Mouse (Mus musculus) stomach, embryonic 14.5 days (tissue): Measurements from ENCODE around the gene Tmem189. TPM values are rescaled to one million over a fixed set of nuclear protein-coding genes. Genes with fewer than 3 reads are reported as not detected.

Experiments
- ATAC-seq: fragments of 200-750 bp; cut with Nextera tagmentation; 2 replicates; pipeline ENCODE4 v1.8.0; 2017; ENCODE audit warnings: low read depth, moderate TSS enrichment; ENCODE audit not compliant: insufficient number of reproducible peaks, insufficient read depth, low FRiP score
- H3K27ac ChIP-seq: fragments of 300-500 bp; sonication (generic); 2 replicates; pipeline ENCODE4 v1.5.1; 2014; ENCODE audit warnings: mild to moderate bottlenecking, low read length, moderate library complexity, mixed read lengths
- H3K27me3 ChIP-seq: fragments of 300-500 bp; sonication (generic); 2 replicates; pipeline ENCODE4 v1.6.1; 2014; ENCODE audit warnings: low read length, control low read depth, mixed read lengths; ENCODE audit not compliant: control insufficient read depth, insufficient read depth
- H3K36me3 ChIP-seq: fragments of 300-500 bp; sonication (generic); 2 replicates; pipeline ENCODE4 v1.6.1; 2014; ENCODE audit warnings: mild to moderate bottlenecking, control low read depth, low read length, moderate library complexity, mixed read lengths; ENCODE audit not compliant: control insufficient read depth, insufficient read depth
- H3K4me1 ChIP-seq: fragments of 300-500 bp; sonication (generic); 2 replicates; pipeline ENCODE4 v1.6.1; 2014; ENCODE audit warnings: low read length, control low read depth, mixed read lengths; ENCODE audit not compliant: control insufficient read depth, insufficient read depth
- H3K4me2 ChIP-seq: fragments of 300-500 bp; sonication (generic); replicated peaks from 2 replicates; pipeline ENCODE4 v1.6.1; 2014; ENCODE audit warnings: low read depth, low read length, control low read depth
- H3K4me3 ChIP-seq: fragments of 300-500 bp; sonication (generic); 2 replicates; pipeline ENCODE4 v1.5.1; 2014; ENCODE audit warnings: low read depth, low read length, control low read depth
- H3K9ac ChIP-seq: fragments of 300-500 bp; sonication (generic); replicated peaks from 2 replicates; pipeline ENCODE4 v1.6.1; 2014; ENCODE audit warnings: low read depth, mild to moderate bottlenecking, control low read depth, low read length, moderate library complexity, mixed read lengths
- H3K9me3 ChIP-seq: fragments of 300-500 bp; sonication (generic); 2 replicates; pipeline ENCODE4 v1.6.1; 2016; ENCODE audit warnings: low read depth, low read length, control low read depth; ENCODE audit not compliant: control insufficient read depth
- WGBS: fragments of 180-500 bp; shearing (Covaris S2); extraction: QIAGEN DNeasy Blood & Tissue Kit; methylation state at CpG from one replicate; pipeline ENCODE4 v1.1.7; 2014; 5-methylcytosine and 5-hydroxymethylcytosine counted together
- polyA plus RNA-seq: library from polyadenylated mRNA; unstranded; fragments of >200 nt; fragmentation: Nextera tagmentation; extraction: Ambion mirVana; gene quantifications from 2 replicates; pipeline ENCODE4 v1.2.1, GENCODE M21; 2014

Gene Tmem189
- polyA plus RNA-seq, 1 experiment from 2014 or later, result 38.9 TPM

- H3K4me3 ChIP-seq, result no peak overlapping the region
- H3K9me3 ChIP-seq, result no peaks in the 10 kb centered on the region
- H3K36me3 ChIP-seq, result peaks cover 56% of the 10 kb centered on the region
- H3K4me2 ChIP-seq, result no peak overlapping the region
- no peak overlapping the region for H3K9ac ChIP-seq
- no peaks in the 10 kb centered on the region for H3K4me1 ChIP-seq
- ATAC-seq, result peak; percentile 17; the same call in 1 of the 2 replicates
- 94% methylated on average over 14 of the region's 14 CpGs for whole genome bisulfite sequencing
- no peaks in the 10 kb centered on the region for H3K27me3 ChIP-seq
- H3K27ac ChIP-seq, result no peak overlapping the region
These were observed 77.5 kb downstream of the Tmem189 start for GRCm38 (mm10) chr2:167612122-167612521.

- H3K9me3 ChIP-seq, result no peaks in the 10 kb centered on the region
- H3K27ac ChIP-seq, result no peak overlapping the region
- 77% methylated on average over 10 of the region's 10 CpGs for WGBS
- ATAC-seq, result no peak; the same call in 1 of the 2 replicates
- H3K4me3 ChIP-seq, result no peak overlapping the region
- no peak overlapping the region for H3K4me2 ChIP-seq
- H3K4me1 ChIP-seq, result no peaks in the 10 kb centered on the region
- no peak overlapping the region for H3K9ac ChIP-seq
- peaks cover 48% of the 10 kb centered on the region for H3K36me3 ChIP-seq
- H3K27me3 ChIP-seq, result no peaks in the 10 kb centered on the region
These were observed 78.3 kb downstream of the Tmem189 start for GRCm38 (mm10) chr2:167611287-167611686.

GRCm38 (mm10) chr2:167606745-167607123, 82.9 kb downstream of the Tmem189 start:
- Histone ChIP-seq H3K4me1 (peaks cover 4% of the 10 kb centered on the region; the same call in 1 of the 2 replicates), H3K9me3 (no peaks in the 10 kb centered on the region), H3K36me3 (peaks cover 16% of the 10 kb centered on the region; the same call in 1 of the 2 replicates), H3K27ac (no peak overlapping the region), H3K9ac (no peak overlapping the region), H3K4me2 (no peak overlapping the region), H3K27me3 (no peaks in the 10 kb centered on the region), H3K4me3 (no peak overlapping the region)
- WGBS, result 89% methylated on average over 4 of the region's 4 CpGs
- no peak for ATAC-seq

DNA sequence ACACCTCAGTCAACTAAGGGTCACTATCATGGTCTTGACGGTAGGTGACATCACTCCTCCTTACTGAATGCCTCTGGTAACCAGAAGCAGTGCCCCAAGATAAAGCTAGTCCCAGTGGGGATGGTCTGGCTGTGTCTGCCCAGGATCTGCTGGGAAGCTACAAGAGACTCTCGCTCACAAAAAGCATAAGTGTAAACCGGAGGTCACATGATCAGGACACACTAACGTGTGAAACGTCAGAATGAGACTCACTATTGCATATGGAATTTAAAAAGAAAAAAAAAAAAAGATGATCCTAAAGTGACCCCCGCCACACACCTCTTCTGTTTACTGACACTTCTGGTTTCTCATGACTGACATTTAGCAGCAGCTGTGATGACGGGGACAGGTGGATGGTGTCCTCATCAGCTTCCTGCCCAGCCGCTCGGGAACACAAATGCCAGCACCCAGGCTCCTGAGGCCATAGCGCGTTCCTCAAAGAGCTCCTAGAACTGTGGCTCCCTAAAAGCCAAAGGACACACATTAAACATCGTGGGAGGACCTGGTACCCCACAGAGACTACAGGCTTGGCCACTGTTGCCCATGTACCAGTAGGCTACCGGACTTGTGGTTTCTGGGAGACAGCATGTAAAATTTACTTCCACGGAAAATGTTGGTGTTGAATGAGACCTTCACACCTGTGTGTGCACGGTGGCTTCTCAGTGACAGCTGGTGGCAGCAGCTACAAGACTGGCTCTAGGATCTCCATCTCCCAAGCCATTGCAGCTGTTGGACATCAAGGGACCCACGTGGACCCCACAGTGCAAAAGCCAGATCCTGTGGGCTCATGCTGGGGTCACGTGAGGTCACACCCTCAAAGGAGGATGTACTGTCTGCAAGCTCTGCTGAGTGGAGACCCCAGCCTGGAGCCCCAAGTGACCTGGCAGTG, 83.5 kb downstream of the Tmem189 start:
- no peak overlapping the region for H3K4me3 ChIP-seq
- no peak for ATAC-seq
- H3K9ac ChIP-seq, result no peak overlapping the region
- no peak overlapping the region for H3K27ac ChIP-seq
- no peaks in the 10 kb centered on the region for H3K27me3 ChIP-seq
- peaks cover 16% of the 10 kb centered on the region; the same call in 1 of the 2 replicates for H3K36me3 ChIP-seq
- H3K9me3 ChIP-seq, result no peaks in the 10 kb centered on the region
- WGBS, result 66% methylated on average over 17 of the region's 17 CpGs
- H3K4me2 ChIP-seq, result no peak overlapping the region
- H3K4me1 ChIP-seq, result peaks cover 4% of the 10 kb centered on the region; the same call in 1 of the 2 replicates

- Histone ChIP-seq H3K4me1 (peaks cover 7% of the 10 kb centered on the region; the same call in 1 of the 2 replicates), H3K4me3 (no peak overlapping the region), H3K4me2 (no peak overlapping the region), H3K9me3 (no peaks in the 10 kb centered on the region), H3K9ac (no peak overlapping the region), H3K27me3 (no peaks in the 10 kb centered on the region), H3K27ac (no peak overlapping the region), H3K36me3 (peaks cover 12% of the 10 kb centered on the region; the same call in 1 of the 2 replicates)
- ATAC-seq, result peak; percentile 75; the same call in 1 of the 2 replicates
- WGBS, result 25% methylated on average over 11 of the region's 11 CpGs
These were observed 84.3 kb downstream of the Tmem189 start for GRCm38 (mm10) chr2:167605178-167605794.

GRCm38 (mm10) chr2:167602978-167603377, 86.6 kb downstream of the Tmem189 start:
- H3K36me3 ChIP-seq, result no peaks in the 10 kb centered on the region
- H3K4me3 ChIP-seq, result no peak overlapping the region
- H3K9ac ChIP-seq, result no peak overlapping the region
- no peak overlapping the region for H3K27ac ChIP-seq
- peaks cover 23% of the 10 kb centered on the region; the same call in 1 of the 2 replicates for H3K4me1 ChIP-seq
- H3K9me3 ChIP-seq, result no peaks in the 10 kb centered on the region
- H3K27me3 ChIP-seq, result no peaks in the 10 kb centered on the region
- no peak for ATAC-seq
- no peak overlapping the region for H3K4me2 ChIP-seq
- WGBS, result 45% methylated on average over 5 of the region's 5 CpGs

DNA sequence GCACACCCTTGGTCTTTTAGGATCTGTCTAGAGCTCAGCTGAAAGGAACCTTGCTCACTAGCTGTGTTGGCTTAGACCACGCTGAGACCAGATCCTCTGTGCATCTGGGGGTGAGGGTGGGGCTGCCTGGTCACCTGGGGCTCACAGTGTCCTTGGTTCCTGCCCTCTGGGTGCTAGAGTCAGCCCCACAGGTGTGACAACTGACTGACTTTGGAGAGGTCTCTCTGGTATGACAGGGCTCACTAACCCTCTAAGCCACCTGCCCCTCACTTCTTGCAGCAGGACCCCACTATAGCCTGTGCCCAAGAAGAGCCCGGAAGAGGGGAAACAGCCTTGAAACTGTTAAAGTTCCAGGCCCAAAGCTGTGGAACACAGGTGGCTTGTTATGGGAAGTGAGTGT, 87.3 kb downstream of the Tmem189 start:
- Histone ChIP-seq H3K4me2 (no peak overlapping the region), H3K4me3 (no peak overlapping the region), H3K4me1 (peaks cover 30% of the 10 kb centered on the region; the same call in 1 of the 2 replicates), H3K9ac (no peak overlapping the region), H3K27me3 (no peaks in the 10 kb centered on the region), H3K27ac (no peak overlapping the region), H3K9me3 (no peaks in the 10 kb centered on the region), H3K36me3 (no peaks in the 10 kb centered on the region)
- ATAC-seq, result no peak
- WGBS, result 70% methylated on average over 2 of the region's 2 CpGs

DNA sequence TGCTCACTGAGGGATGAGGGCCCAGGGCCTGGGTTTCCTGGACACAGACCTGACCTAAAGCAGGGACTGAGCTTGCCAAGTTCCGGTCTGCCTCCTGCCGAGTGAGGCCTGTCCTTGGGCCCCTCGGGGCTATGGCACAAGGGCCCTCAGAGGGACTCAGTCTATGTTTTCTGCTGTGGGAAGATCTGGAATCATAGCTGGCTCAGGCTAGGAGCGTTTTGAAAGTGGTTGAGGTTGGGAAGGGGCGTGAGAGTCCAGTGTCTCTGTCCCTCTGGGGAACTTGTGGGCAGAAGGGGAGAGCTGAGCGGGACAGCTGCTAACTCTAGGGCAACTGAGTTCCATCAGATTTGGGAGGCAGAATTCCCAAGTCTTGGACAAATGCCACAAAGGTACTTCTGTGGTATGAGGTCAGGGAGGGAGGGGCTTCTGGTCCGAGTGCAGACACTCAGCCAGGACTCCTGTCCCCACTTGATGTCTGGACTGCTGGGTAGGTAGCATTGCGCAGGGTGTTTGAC, 89.1 kb downstream of the Tmem189 start:
- H3K4me1 ChIP-seq, result peaks cover 46% of the 10 kb centered on the region
- 68% methylated on average over 8 of the region's 8 CpGs for WGBS
- no peak overlapping the region for H3K4me2 ChIP-seq
- no peak overlapping the region for H3K9ac ChIP-seq
- H3K9me3 ChIP-seq, result no peaks in the 10 kb centered on the region
- H3K4me3 ChIP-seq, result no peak overlapping the region
- ATAC-seq, result no peak
- H3K27me3 ChIP-seq, result no peaks in the 10 kb centered on the region
- H3K36me3 ChIP-seq, result no peaks in the 10 kb centered on the region
- H3K27ac ChIP-seq, result no peak overlapping the region
